Mouse (Mus musculus) intestine, embryonic 14.5 days (tissue): ENCODE measurements around the gene Mettl23. TPM values are rescaled to one million over a fixed set of nuclear protein-coding genes. Genes with fewer than 3 reads are reported as not detected.
"Not testable (repeated sequence)": the region's sequence is repeated elsewhere in the genome, so short reads cannot be mapped to it uniquely, and the experiment has no call there.

Source experiments
- ATAC-seq: fragments of 200-750 bp; cut with Nextera tagmentation; replicated peaks from 2 replicates; pipeline ENCODE4 v1.8.0; 2017; ENCODE audit warnings: low read depth, moderate number of reproducible peaks, moderate TSS enrichment, moderate library complexity; ENCODE audit not compliant: low FRiP score, low TSS enrichment
- DNase-seq: peaks from one replicate; pipeline ENCODE4 v3.0.0-alpha.2; 2018; ENCODE audit warnings: low spot score
- H3K27ac ChIP-seq: fragments of 300-500 bp; sonication (generic); 2 replicates; pipeline ENCODE4 v1.5.1; 2014; ENCODE audit warnings: low read depth, mild to moderate bottlenecking, control low read depth
- H3K27me3 ChIP-seq: fragments of 300-500 bp; sonication (generic); replicated peaks from 2 replicates; pipeline ENCODE4 v1.6.1; 2014; ENCODE audit warnings: low read length, control low read depth; ENCODE audit not compliant: control insufficient read depth, insufficient read depth
- H3K36me3 ChIP-seq: fragments of 300-500 bp; sonication (generic); 2 replicates; pipeline ENCODE4 v1.6.1; 2014; ENCODE audit warnings: low read length, control low read depth; ENCODE audit not compliant: control insufficient read depth, insufficient read depth
- H3K4me1 ChIP-seq: fragments of 300-500 bp; sonication (generic); replicated peaks from 2 replicates; pipeline ENCODE4 v1.6.1; 2014; ENCODE audit warnings: low read length, control low read depth, mixed read lengths; ENCODE audit not compliant: control insufficient read depth, insufficient read depth
- H3K4me2 ChIP-seq: fragments of 300-500 bp; sonication (generic); 2 replicates; pipeline ENCODE4 v1.6.1; 2014; ENCODE audit warnings: low read length
- H3K4me3 ChIP-seq: fragments of 300-500 bp; sonication (generic); 2 replicates; pipeline ENCODE4 v1.5.1; 2014; ENCODE audit warnings: low read depth, low read length, control low read depth, mixed read lengths
- H3K9ac ChIP-seq: fragments of 300-500 bp; sonication (generic); 2 replicates; pipeline ENCODE4 v1.6.1; 2014; ENCODE audit warnings: mild to moderate bottlenecking, low read length
- H3K9me3 ChIP-seq: fragments of 300-500 bp; sonication (generic); 2 replicates; pipeline ENCODE4 v1.6.1; 2016; ENCODE audit warnings: low read length, control low read depth; ENCODE audit not compliant: control insufficient read depth
- WGBS: fragments of 180-500 bp; shearing (Covaris S2); extraction: QIAGEN DNeasy Blood & Tissue Kit; methylation state at CpG from one replicate; pipeline ENCODE4 v1.1.7; 2014; 5-methylcytosine and 5-hydroxymethylcytosine counted together
- polyA plus RNA-seq: library from polyadenylated mRNA; unstranded; fragments of >200 nt; fragmentation: Nextera tagmentation; extraction: Ambion mirVana; gene quantifications from 2 replicates; pipeline ENCODE4 v1.2.1, GENCODE M21; 2014

Mettl23 gene
- polyA plus RNA-seq, 1 experiment from 2014 or later: 70.3 TPM

DNA sequence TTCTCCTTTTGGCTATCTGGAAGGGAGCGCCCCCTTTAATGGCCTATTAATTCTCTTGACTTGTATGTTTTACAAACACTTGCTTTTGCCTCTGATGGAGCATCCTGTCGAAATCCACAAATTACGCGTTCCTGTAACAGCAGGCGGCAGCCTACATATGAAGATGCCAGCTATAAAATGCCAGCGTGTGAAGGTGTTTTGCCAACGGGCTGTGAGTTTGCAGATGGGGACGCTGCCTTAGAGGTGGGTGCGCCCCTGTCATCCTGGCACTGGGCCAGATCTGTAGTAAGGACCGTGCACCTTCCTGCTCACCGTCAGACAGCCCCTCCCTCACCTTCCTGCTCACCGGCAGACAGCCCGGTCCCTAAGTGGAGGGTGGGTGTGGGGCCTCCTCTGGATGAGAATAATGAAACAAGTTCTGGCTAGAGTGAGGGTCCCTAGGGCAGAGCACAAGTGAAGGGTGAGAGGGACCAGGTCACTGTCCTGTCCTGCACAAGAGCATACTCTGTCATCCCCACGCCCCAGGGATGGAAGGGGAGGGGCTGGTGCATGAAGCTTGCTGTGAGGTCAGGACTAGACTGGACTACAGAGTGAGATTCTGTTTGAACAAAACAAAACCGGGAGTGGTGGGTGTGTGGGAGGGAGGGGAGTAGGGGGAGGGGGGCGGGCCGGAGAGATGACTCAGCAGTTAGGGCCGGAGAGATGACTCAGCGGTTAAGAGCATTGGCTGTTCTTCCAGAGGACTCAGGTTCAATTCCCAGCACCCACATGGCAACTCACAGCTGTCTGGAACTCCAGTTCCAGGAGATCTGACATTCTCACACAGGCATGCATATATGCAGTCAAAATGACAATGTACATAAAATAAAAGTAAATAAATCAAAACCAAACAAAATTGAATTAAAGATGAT lies 50.7 kb downstream of the Mettl23 start:
- H3K9me3 ChIP-seq: no peaks in the 10 kb centered on the region
- H3K9ac ChIP-seq: no peak overlapping the region
- no peaks in the 10 kb centered on the region for H3K4me1 ChIP-seq
- WGBS: 46% methylated on average over 19 of the region's 19 CpGs
- no peak overlapping the region for H3K4me2 ChIP-seq
- no peak overlapping the region for H3K4me3 ChIP-seq
- no peaks in the 10 kb centered on the region for H3K36me3 ChIP-seq
- no peak for DNase-seq
- no peak for ATAC-seq
- H3K27me3 ChIP-seq: 0 out of 2 replicates have a peak, but pooled peaks cover 3% of the 10 kb centered on the region
- H3K27ac ChIP-seq: no peak overlapping the region

DNA sequence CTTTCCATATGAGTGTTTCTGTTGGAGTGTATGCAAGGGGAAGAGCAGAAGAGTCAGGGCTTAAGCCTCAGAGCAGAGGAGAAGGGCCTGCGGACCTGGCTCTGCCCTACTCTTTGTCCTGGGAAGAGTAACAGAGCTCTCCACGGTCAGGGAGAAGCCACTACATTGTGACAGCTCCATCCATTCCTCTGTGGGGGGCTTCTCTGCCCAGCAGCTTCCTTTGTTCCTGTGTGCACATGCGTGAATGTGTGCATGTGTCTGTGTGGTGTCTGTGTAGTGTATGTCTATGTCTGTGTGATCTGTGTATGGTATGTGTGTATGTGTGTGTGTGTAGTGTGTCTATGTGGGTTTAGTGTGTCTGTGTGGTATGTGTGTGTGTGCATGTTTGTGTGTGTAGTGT lies 52.3 kb downstream of the Mettl23 start:
- ATAC-seq (no peak), DNase-seq (no peak)
- Histone ChIP-seq H3K4me1 (no peaks in the 10 kb centered on the region), H3K4me2 (no peak overlapping the region), H3K9me3 (no peaks in the 10 kb centered on the region), H3K9ac (no peak overlapping the region), H3K27ac (no peak overlapping the region), H3K36me3 (no peaks in the 10 kb centered on the region), H3K4me3 (no peak overlapping the region), H3K27me3 (0 out of 2 replicates have a peak, but pooled peaks cover 2% of the 10 kb centered on the region)
- WGBS: 81% methylated on average over 3 of the region's 3 CpGs

DNA sequence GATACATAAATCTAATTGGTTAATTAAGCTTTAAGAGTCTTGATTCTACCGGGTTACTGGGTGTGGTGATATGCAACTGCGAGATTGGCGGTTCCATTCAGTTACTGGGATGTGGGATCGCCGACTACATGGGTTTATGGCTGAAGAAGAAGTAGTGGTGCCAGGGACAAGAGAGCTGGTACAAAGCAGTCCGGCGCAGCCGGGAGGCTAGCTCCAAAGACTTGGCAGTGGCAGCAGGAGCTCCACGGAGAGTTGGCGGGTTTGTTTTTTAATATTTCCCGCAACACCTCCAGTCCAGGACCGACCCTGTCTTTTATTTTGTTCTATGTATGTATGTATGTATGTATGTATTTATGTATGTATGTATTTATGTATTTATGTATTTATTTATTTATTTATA lies 56.2 kb downstream of the Mettl23 start:
- H3K4me2 ChIP-seq: no peak overlapping the region
- ATAC-seq (no peak), DNase-seq (no peak)
- no peak overlapping the region for H3K27ac ChIP-seq
- H3K9me3 ChIP-seq: no peaks in the 10 kb centered on the region
- 92% methylated on average over 12 of the region's 12 CpGs for WGBS
- no peaks in the 10 kb centered on the region for H3K36me3 ChIP-seq
- H3K27me3 ChIP-seq: 0 out of 2 replicates have a peak, but pooled peaks cover under 1% of the 10 kb centered on the region
- H3K9ac ChIP-seq: no peak overlapping the region
- no peak overlapping the region for H3K4me3 ChIP-seq
- H3K4me1 ChIP-seq: no peaks in the 10 kb centered on the region

DNA sequence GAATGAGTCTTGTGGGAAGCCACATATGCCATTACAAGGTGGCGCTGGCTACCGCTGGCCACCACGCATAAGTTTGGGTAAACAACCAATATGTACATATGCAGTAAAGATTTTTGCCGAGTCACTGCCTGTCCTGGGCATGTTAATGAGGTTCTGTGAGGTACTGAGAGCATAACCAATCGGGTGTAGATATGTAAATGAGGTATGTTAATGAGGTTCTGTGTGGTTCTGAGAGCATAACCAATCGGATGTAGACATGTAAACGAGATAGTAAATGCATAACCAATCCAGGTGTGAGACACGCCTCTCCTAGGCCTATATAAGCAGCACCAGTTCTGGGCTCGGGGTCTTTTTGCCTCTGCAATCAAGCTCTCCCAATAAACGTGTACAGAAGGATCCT lies 59.5 kb downstream of the Mettl23 start:
- peaks cover 15% of the 10 kb centered on the region for H3K27me3 ChIP-seq
- H3K4me1 ChIP-seq, ATAC-seq, H3K9ac ChIP-seq, H3K36me3 ChIP-seq, H3K9me3 ChIP-seq, H3K4me3 ChIP-seq, DNase-seq, H3K27ac ChIP-seq, H3K4me2 ChIP-seq: not testable (repeated sequence)
- WGBS: 91% methylated on average over 10 of the region's 10 CpGs

Other genes with a start within 250 kb of the Mettl23 start
- 5.7 and 5.9 TPM in 2 replicates for gene Rhbdf2, start 216.3 kb upstream of the Mettl23 start, polyA plus RNA-seq
- gene Prcd, start 189.7 kb upstream of the Mettl23 start, polyA plus RNA-seq: 0.75 and 1.8 TPM in 2 replicates
- 14.5 and 16.4 TPM in 2 replicates for gene Cygb, start 189.0 kb upstream of the Mettl23 start, polyA plus RNA-seq
- gene St6galnac1, start 67.8 kb upstream of the Mettl23 start, polyA plus RNA-seq: not detected in 2 replicates
- 22.6 and 23.8 TPM in 2 replicates for gene Mxra7, start 15.2 kb upstream of the Mettl23 start, polyA plus RNA-seq
- 82.8 and 85.3 TPM in 2 replicates for gene Jmjd6, start 171 bp downstream of the Mettl23 start, polyA plus RNA-seq
- gene Mfsd11, start 9.2 kb downstream of the Mettl23 start, polyA plus RNA-seq: 29.1 and 32.6 TPM in 2 replicates
- 811 and 855 TPM in 2 replicates for gene Srsf2, start 9.8 kb downstream of the Mettl23 start, polyA plus RNA-seq
- 0.69 and 0.92 TPM in 2 replicates for gene Mgat5b, start 75.6 kb downstream of the Mettl23 start, polyA plus RNA-seq